Comparison of ENCODE assay signal across 8 mouse cellular contexts in genomic region chr3:108384425-108384824, GRCm38 (mm10). TPM values are rescaled to one million over a fixed set of nuclear protein-coding genes. Genes with fewer than 3 reads are reported as not detected.
DNase-seq lines count a peak whose midpoint lies in the region; ATAC-seq and TF ChIP-seq lines count a peak whose summit lies in the region.

No protein-coding gene starts in this region.

- WGBS in embryonic facial prominence, embryonic 12.5 days = 31% methylated on average over 2 of the region's 2 CpGs
- 29% methylated on average over 2 of the region's 2 CpGs for WGBS in intestine, postnatal 0 days
- WGBS in neural tube, embryonic 13.5 days = 38% methylated on average over 2 of the region's 2 CpGs

- no peak for ATAC-seq in embryonic facial prominence, embryonic 12.5 days (ENCODE audit: insufficient number of reproducible peaks, insufficient read depth, low FRiP score, low TSS enrichment)
- ATAC-seq in intestine, postnatal 0 days = no peak
- no peak for ATAC-seq in neural tube, embryonic 13.5 days (ENCODE audit: low read depth)
- ATAC-seq in monocyte, adult 5-6 weeks (replicated peaks; ENCODE audit: insufficient number of reproducible peaks, low FRiP score, low TSS enrichment, poor library complexity, severe bottlenecking) = no peak

- H3K4me1 ChIP-seq in embryonic facial prominence, embryonic 12.5 days = peaks cover 35% of the 10 kb centered on the region
- H3K4me1 ChIP-seq in intestine, postnatal 0 days (replicated peaks; ENCODE audit: control insufficient read depth, insufficient read depth, low read length) = no peaks in the 10 kb centered on the region
- H3K4me1 ChIP-seq in neural tube, embryonic 13.5 days (replicated peaks) = peaks cover 50% of the 10 kb centered on the region

- H3K9ac ChIP-seq in embryonic facial prominence, embryonic 12.5 days = peak overlapping the region; percentile 46
- H3K9ac ChIP-seq in intestine, postnatal 0 days (ENCODE audit: low read depth, low read length) = no peak overlapping the region
- 0 out of 2 replicates have a peak overlapping the region, but pooled peaks have one; percentile 66 for H3K9ac ChIP-seq in neural tube, embryonic 13.5 days

- H3K4me2 ChIP-seq in embryonic facial prominence, embryonic 12.5 days (replicated peaks) = peak overlapping the region; percentile 58
- H3K4me2 ChIP-seq in intestine, postnatal 0 days (replicated peaks; ENCODE audit: low read depth) = peak overlapping the region; percentile 75
- H3K4me2 ChIP-seq in neural tube, embryonic 13.5 days = peak overlapping the region; percentile 66

- peak overlapping the region; percentile 82 for H3K27ac ChIP-seq in left cerebral cortex, adult 2 months
- H3K27ac ChIP-seq in embryonic facial prominence, embryonic 12.5 days = no peak overlapping the region
- no peak overlapping the region for H3K27ac ChIP-seq in intestine, postnatal 0 days (ENCODE audit: low read depth, low read length)
- no peak overlapping the region for H3K27ac ChIP-seq in neural tube, embryonic 13.5 days (replicated peaks)

- no peaks in the 10 kb centered on the region for H3K27me3 ChIP-seq in embryonic facial prominence, embryonic 12.5 days
- no peaks in the 10 kb centered on the region for H3K27me3 ChIP-seq in intestine, postnatal 0 days (replicated peaks; ENCODE audit: control insufficient read depth, insufficient read depth, low read length)
- H3K27me3 ChIP-seq in neural tube, embryonic 13.5 days = no peaks in the 10 kb centered on the region

- no peak for DNase-seq in left cerebral cortex, adult 2 months (ENCODE audit: extremely low spot score in 1 of 2, low spot score in 2 of 2)
- no peak for DNase-seq in left cerebral cortex, postnatal 25 days (ENCODE audit: low spot score in 2 of 2)
- no peak for DNase-seq in adrenal gland, adult (ENCODE audit: inconsistent age in 2 of 2, low spot score in 1 of 2)
- DNase-seq in spleen, postnatal 10 days (ENCODE audit: low spot score in 2 of 2) = no peak

- H3K36me3 ChIP-seq in embryonic facial prominence, embryonic 12.5 days = peaks cover 20% of the 10 kb centered on the region
- H3K36me3 ChIP-seq in intestine, postnatal 0 days (ENCODE audit: control insufficient read depth, insufficient read depth) = no peaks in the 10 kb centered on the region
- no peaks in the 10 kb centered on the region for H3K36me3 ChIP-seq in neural tube, embryonic 13.5 days

- H3K4me3 ChIP-seq in left cerebral cortex, adult 2 months = peak overlapping the region; percentile 65
- H3K4me3 ChIP-seq in embryonic facial prominence, embryonic 12.5 days = peak overlapping the region; percentile 51
- H3K4me3 ChIP-seq in intestine, postnatal 0 days (ENCODE audit: low read depth, low read length) = peak overlapping the region; percentile 67
- H3K4me3 ChIP-seq in neural tube, embryonic 13.5 days = peak overlapping the region; percentile 65

- no peaks in the 10 kb centered on the region for H3K9me3 ChIP-seq in embryonic facial prominence, embryonic 12.5 days
- H3K9me3 ChIP-seq in intestine, postnatal 0 days (ENCODE audit: control insufficient read depth) = no peaks in the 10 kb centered on the region
- H3K9me3 ChIP-seq in neural tube, embryonic 13.5 days = no peaks in the 10 kb centered on the region

- TF ChIP-seq CTCF in left cerebral cortex, adult 2 months (IDR thresholded peaks at IDR 0.05) = no peak
- no peak for TF ChIP-seq CTCF in intestine, postnatal 0 days (IDR thresholded peaks at IDR 0.05; ENCODE audit: low read depth)

- intact Hi-C loops in left cerebral cortex, adult 2 months (cut with DNase I) = loop anchor here (5.0 kb wide), 1 partner anchor 87 kb away; no protein-coding TSS in a partner anchor
- intact Hi-C loops in left cerebral cortex, postnatal 25 days (cut with DNase I) = no loop called here

RNA-seq across cellular contexts. Expression of gene Psrc1, which starts 0.8 kb away (rescaled TPM):
- total RNA-seq in left cerebral cortex, adult 2 months (2021) = 10 to 100 TPM; 18.9 to 21.2 TPM
- total RNA-seq in left cerebral cortex, postnatal 25 days (2021) = 10 to 100 TPM; 12.9 to 18.6 TPM
- 73.4 and 78.1 TPM in 2 replicates for polyA plus RNA-seq in embryonic facial prominence, embryonic 12.5 days (2016; fragmentation: Nextera tagmentation; extraction: Ambion mirVana)
- polyA plus RNA-seq in intestine, postnatal 0 days (2015; fragmentation: Nextera tagmentation; extraction: Ambion mirVana) = 3.3 and 5.3 TPM in 2 replicates
- 10.9 and 11.9 TPM in 2 replicates for polyA plus RNA-seq in neural tube, embryonic 13.5 days (2015; fragmentation: Nextera tagmentation; extraction: Ambion mirVana)
- 0.68 to 1.4 TPM (median 0.86 TPM) in 3 replicates for total RNA-seq in monocyte, adult 5-6 weeks (2017)

RNA-seq across cellular contexts. Expression of gene Mybphl, which starts 19.7 kb away (rescaled TPM):
- total RNA-seq in left cerebral cortex, adult 2 months (2021) = 1 to 10 TPM in 1 of 2 experiments, not detected in 1; 1.0 TPM
- total RNA-seq in left cerebral cortex, postnatal 25 days (2021) = under 1 TPM; 0.25 to 0.85 TPM
- polyA plus RNA-seq in embryonic facial prominence, embryonic 12.5 days (2016; fragmentation: Nextera tagmentation; extraction: Ambion mirVana) = 0.13 and 0.18 TPM in 2 replicates
- not detected in 2 replicates for polyA plus RNA-seq in intestine, postnatal 0 days (2015; fragmentation: Nextera tagmentation; extraction: Ambion mirVana)
- not detected in 2 replicates for polyA plus RNA-seq in neural tube, embryonic 13.5 days (2015; fragmentation: Nextera tagmentation; extraction: Ambion mirVana)
- total RNA-seq in monocyte, adult 5-6 weeks (2017) = not detected in 3 replicates

RNA-seq across cellular contexts. Expression of gene Celsr2, which starts 30.9 kb away (rescaled TPM):
- total RNA-seq in left cerebral cortex, adult 2 months (2021) = 100 to 1,000 TPM; 163 to 185 TPM
- 100 to 1,000 TPM; 160 to 168 TPM for total RNA-seq in left cerebral cortex, postnatal 25 days (2021)
- 9.5 and 11.0 TPM in 2 replicates for polyA plus RNA-seq in embryonic facial prominence, embryonic 12.5 days (2016; fragmentation: Nextera tagmentation; extraction: Ambion mirVana)
- polyA plus RNA-seq in intestine, postnatal 0 days (2015; fragmentation: Nextera tagmentation; extraction: Ambion mirVana) = 0.50 and 1.4 TPM in 2 replicates
- 37.6 and 44.1 TPM in 2 replicates for polyA plus RNA-seq in neural tube, embryonic 13.5 days (2015; fragmentation: Nextera tagmentation; extraction: Ambion mirVana)
- total RNA-seq in monocyte, adult 5-6 weeks (2017) = 0.11 to 1.8 TPM (median 0.19 TPM) in 3 replicates

Comparison
In these comparisons a context has a peak if more than half of its experiments do, and no peak if none do; other contexts are left out.
1. RNA of gene Celsr2, which starts 30.9 kb away (total RNA-seq): 163 to 185 TPM in left cerebral cortex, adult 2 months and 160 to 168 TPM in left cerebral cortex, postnatal 25 days; 0.11 to 1.8 TPM in monocyte, adult 5-6 weeks; every median in the first group is over 10 times any median in the second.
2. Peak in every context shown above with its lines, with median percentiles within 50 percentile points of each other: H3K4me3 ChIP-seq and H3K4me2 ChIP-seq.